Mouse (Mus musculus): ENCODE measurements at regions not wholly inside any gene's neighbourhood (a gene's known extent, or its start where the extent isn't known, plus 50 kb on each side); places are given as distances from the start of the nearest gene placed in this dataset.

DNA sequence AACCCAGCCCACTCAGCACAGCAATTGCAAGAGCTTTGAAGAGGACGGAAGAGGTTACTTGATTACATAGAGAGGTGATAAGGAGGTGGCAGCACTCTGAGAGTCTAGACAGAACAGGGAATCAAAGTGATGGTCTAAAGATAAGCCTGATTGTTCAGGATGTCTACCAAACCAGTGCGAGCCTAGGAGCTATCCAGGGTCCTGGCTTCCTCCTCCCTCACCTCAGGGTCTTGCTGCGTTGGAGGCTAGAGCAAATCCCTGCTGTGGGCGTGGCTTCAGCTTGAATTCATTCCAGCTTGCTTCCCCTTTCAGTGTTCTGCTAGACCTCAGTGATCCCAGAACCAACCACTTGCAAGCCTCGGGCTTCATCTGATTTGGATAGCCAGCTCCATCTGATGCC, 132.2 kb upstream of the Atxn1 start:
- TF ChIP-seq CTCF (conservative IDR thresholded peaks at IDR 0.05; ENCODE audit: low read length) (no peak), NANOG (IDR thresholded peaks at IDR 0.05; ENCODE audit: borderline replicate concordance, low read length) (peak; percentile 6; the same call in 1 of the 2 replicates), POU5F1 (IDR thresholded peaks at IDR 0.05; ENCODE audit: borderline replicate concordance, low read length) (no peak)
